Mouse (Mus musculus): Measurements from ENCODE around the gene Lcor.

Lcor gene

DNA sequence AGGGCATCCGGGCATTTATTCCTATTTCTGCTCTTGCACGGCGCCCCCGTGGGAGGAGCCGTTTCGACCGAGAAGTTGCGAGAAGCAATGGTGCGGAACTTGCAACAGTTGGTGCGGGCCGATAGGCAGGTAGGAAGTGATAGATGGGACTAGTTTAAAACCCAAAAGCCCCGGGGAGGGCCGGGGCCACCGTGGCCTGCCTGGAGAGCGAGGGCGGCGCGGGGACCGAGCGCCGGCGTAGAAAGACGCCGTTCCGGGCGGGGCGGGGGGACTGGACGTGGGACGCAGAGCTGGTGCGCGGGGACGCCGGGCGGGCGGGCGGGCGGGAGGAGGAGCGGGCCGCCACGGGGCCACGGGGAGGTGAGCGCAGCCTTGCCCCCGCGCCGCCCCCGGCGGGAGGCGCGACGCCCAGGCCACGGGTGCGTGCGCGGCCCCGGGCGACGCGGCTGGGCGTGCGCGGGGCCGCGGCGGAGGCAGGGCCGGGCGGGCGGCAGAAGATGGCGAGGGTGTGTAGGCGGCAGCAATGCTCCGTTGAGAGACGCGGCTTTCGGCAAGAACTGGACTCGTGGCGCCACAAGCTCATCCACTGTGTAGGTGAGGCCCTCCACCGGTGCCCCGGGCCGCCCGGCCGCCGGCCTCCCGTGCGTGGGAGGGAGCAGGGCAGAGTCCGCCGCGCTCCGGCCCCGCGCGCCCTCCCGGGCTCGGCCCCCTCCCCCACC, at the start of gene Lcor:
TSS of gene Lcor (plus strand) at position 448 of the 719 bp plus-strand sequence.
- in situ Hi-C loops (cut with MboI, MseI) = no loop called here

DNA sequence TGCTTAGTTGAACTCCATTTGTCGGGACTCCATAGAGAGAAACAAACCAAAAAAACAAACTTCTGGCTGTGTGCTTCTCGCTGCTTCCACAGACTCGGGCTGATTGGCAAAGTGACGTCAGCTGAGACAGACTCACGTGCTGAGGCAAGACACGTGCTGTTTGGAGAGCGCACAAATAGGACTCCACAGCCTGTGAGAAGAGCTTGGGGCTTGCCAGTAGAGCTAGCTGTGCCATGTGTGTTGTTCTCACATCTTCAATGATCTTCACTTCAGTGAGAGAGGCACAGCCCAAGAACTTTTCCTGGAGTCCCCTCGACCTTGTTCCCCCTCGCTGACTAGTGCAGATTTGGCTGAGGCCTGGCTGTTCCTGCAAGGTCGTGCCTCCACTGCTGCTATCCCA, 47.1 kb upstream of the Lcor start:
- in situ Hi-C loops (cut with MboI, MseI) = no loop called here

DNA sequence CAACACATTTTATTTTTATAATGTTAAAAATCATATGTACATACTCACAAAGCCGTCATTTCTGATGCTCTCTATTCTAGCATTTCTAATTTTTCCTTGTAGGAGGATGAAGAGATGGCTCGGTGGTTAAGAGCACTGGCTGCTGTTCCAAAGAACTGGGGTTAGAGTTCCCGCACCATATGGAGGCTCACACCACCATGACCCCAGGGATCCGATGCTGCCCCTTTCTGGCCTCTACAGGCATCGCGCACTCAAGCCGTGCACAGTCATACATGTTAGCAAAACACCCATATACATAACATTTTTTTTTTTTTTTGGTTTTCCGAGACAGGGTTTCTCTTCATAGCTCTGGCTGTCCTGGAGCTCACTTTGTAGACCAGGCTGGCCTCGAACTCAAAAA, 46.0 kb upstream of the Lcor start:
- in situ Hi-C loops (cut with MboI, MseI) = no loop called here

DNA sequence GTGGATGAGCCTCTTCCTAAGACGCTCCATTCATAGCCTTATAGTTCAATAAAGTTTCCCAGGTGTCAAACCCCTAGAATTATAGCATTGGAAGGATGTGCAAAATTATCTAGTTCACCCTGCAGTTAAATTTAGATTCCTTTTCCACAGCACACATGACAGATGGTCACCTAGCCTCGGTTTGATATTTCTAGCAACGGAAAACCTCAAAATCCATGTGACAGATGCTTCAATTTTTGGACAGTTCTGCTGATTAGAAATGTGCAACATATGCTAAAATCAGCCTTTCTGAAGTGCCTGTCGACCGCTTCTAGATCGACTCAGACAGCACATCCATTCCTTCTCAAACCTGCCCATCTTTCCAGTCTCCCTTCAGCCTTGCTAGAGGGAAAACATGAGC, 43.5 kb upstream of the Lcor start:
- in situ Hi-C loops (cut with MboI, MseI) = no loop called here

DNA sequence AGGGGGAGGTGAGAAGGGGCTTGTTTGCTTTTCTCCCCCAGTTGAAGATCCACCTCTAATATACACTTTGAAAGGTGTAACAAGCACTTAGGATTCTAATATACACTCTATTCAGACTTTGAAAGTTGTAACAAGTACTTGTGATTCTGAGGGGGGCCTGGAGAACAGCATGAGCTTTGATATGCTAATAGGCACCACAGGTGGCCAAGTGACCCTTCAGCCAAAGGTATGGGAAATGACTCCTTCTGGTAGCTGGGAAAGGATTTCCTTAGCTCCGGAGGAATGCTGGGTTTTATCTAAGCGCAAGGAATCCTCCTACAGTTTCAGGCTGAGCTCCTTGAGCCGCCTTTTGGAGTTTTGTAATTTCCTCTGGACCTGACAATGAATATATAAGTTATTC, 41.0 kb upstream of the Lcor start:
- in situ Hi-C loops (cut with MboI, MseI) = loop anchor here (10.0 kb wide), 1 partner anchor 323 kb away; no protein-coding TSS in a partner anchor

DNA sequence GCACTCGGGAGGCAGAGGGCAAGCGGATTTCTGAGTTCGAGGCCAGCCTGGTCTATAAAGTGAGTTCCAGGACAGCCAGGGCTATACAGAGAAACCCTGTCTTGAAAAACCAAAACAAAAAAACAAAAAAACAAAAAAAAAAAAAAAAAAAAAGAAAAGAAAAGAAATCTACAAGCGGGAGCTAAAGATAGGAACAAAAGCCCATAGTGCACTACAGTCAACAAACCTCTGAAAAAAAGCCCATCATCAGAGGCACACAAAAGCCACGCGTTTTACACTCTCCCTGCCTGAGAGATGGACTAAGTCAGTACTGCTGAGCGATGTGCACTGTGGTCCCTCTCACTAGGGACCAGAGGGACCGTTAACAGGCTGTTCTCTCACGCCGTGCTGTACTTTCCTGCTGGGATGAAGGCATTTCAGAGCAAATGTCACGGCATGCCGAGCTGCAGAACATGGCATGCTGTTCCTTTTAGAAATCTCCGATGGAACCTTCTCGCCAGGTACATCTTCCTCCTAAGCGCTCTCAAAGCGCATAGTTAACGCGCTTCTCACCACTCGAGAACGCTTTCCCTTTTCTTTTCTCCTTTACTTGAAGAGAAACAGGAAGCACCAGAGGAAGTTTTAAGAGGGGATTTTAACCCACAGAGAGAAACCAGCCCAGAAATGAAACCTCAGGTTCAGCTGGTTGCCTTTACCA, 40.4 kb upstream of the Lcor start:
- in situ Hi-C loops (cut with MboI, MseI) = loop anchor here (10.0 kb wide), 1 partner anchor 323 kb away; no protein-coding TSS in a partner anchor

DNA sequence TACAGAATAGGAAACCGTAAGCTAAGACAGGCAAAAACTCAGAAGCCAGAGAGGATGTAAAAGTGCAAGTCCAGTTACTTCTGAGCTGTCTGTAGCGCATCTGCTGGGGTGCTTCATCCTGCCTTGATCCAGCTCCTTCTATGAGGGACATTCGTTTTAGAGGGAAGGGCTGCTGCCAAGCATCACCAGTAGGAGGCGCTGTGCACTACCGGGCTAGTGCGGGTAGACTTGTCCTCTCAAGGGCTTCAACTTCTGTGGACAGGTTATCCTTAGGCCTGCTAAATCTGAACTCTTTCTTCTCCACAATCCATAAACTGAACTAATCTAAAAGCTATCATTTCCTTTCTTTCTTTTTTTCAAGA, 39.8 kb upstream of the Lcor start:
- in situ Hi-C loops (cut with MboI, MseI) = loop anchor here (10.0 kb wide), 1 partner anchor 322 kb away; no protein-coding TSS in a partner anchor

DNA sequence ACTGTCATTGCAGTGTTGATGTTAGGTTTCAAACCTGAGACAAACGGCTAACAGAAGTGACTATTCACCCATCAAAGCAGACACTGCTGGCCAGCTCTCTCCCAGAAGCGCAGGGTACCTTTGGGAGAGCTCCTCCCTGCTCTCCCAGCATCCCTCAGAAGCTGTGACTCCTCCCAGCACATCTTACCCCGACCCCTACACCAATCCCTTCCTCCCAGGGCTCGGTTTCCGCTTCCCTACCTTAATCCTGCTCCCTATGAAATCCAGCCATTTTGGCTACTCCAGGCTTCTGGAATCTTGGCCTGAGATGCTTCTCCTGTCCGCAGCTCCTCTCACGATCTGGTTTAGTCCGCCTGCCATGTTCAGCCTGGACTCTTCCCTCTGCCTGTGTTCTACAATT, 37.9 kb upstream of the Lcor start:
- in situ Hi-C loops (cut with MboI, MseI) = loop anchor here (10.0 kb wide), 1 partner anchor 320 kb away; no protein-coding TSS in a partner anchor

DNA sequence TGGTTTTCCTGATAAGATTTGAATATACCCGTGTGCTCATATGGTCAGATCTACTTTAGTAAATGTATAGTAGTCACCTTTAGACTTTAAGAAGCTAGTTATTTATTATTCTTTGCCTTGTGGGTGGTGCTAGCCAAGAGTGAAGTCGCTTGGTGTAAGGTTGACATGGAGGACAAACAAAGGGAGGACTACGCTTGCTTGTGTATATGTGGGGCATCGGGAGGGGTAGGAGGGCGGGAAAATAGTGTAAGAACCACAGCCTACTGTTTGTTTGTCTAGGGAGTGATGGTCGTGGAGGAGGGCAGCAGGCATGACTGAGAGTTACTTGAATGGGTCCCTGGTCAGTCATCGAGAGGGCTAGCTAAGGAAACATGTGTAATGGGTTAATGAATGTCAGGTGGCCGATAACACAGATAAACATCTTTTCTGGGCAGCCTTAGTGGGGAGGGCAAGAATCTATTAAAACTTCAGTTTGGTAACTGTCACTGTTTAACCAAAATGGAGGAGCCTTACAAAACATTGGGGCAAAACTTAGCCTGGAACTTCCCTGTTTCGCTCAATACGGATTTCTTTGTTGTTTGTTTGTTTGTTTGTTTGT, 37.3 kb upstream of the Lcor start:
- in situ Hi-C loops (cut with MboI, MseI) = loop anchor here (10.0 kb wide), 1 partner anchor 320 kb away; no protein-coding TSS in a partner anchor

DNA sequence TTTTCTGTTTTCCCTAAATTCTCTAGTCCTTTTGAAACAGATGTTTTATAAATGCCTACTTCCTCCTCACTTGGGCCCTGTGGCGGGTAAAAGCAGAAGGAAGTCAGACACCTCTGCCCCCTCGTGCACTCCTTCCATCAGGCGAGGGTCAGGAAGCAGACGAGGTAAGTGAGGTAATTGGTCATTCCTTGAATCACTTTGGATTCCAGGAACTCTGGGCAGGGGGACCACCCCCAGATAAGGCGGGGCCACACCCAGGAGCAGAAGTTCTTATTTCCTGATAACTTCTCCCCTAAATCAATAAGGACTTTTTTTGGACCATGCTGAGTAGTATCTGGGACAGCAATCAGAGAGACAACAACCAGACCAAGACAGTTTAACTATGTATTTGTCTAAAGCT, 36.7 kb upstream of the Lcor start:
- in situ Hi-C loops (cut with MboI, MseI) = loop anchor here (10.0 kb wide), 1 partner anchor 319 kb away; no protein-coding TSS in a partner anchor

DNA sequence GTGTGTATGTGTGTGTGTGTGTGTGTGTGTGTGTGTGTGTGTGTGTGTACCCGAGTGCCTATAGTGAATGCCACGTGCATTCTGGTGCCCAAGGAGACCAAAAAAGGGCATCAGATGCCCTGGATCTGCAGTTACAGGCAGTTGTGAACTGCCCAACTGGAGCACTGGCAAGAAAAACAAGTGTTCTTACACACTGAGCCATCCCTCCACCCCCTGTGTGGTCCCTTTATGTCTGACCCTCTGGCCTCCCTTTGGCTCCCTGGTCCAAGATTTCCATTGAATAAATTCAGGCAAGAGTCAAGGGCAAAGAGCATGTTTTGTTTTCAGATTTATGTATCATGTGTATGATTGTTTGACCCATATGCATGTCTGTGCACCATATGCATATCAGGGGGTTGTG, 35.3 kb upstream of the Lcor start:
- in situ Hi-C loops (cut with MboI, MseI) = loop anchor here (10.0 kb wide), 1 partner anchor 318 kb away; no protein-coding TSS in a partner anchor

DNA sequence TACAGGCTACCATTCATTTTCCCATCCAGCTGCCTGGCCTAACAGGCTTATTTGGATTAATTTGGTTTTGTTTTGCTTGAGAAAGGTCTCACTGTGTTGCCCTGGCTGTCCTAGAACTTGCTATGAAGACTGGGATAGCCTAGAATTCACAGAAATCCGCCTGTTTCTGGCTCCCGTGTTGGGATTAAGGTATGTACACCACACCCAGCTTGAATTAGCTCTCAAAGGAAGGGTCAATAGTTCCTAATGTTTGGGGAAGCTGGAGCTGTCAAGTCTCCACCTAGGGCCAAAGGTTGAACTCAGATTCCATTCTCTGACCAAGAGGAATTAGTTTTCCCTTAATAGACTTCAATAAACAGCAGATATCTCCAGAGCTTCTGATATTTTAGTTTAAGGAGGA, 34.7 kb upstream of the Lcor start:
- in situ Hi-C loops (cut with MboI, MseI) = loop anchor here (10.0 kb wide), 1 partner anchor 317 kb away; no protein-coding TSS in a partner anchor

DNA sequence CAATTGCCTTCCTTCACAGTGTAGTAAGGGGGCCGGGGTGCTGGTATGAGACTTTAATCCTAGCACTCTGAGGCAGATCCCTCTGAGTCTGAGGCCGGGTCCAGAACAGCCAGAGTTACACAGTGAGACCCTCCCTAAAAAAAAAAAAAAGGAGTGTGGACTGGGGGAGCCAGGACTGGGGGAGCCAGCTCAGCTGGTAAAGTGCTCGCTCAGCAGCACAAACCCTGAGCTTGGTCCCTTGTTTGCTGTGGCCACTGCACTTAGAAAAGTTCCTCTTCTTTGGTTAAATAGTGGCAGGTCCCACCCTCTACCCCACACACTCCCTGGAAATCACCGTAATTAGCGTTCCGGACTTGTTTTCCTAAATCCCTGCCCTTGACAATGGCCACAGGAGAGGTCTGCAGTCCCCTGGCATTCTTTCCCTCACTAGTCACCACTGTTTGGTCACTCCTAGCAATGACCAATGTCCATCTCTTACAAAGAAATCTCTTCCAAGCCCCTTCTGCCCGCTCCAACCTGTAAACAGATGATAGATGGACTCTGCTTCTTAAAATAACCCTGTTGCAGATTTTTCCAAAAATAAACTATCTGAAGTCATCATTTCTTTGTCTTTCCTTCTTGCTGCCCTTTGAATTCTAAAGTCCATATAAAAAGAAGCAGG, 32.9 kb upstream of the Lcor start:
- in situ Hi-C loops (cut with MboI, MseI) = loop anchor here (5.0 to 10.0 kb wide), 2 partner anchors 132 to 315 kb away; no protein-coding TSS in a partner anchor

DNA sequence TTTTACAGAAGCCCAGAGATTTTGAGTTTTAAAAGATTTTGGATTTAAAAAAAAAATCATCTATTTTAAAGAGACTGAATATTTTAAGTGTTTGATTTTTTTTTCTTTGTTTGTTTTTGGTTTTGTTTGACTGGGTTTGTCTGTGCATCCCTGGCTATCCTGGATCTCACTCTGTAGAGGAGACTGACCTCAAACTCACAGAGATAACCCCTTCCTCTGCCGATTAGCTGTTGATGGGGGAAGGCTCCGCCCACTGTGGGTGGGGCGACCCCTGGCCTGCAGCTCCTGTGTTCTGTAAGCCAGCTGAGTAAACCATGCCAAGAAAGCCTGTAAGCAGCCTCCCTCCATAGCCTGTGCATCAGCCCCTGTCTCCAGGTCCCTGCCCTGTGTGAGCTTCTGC, 30.3 kb upstream of the Lcor start:
- in situ Hi-C loops (cut with MboI, MseI) = loop anchor here (5.0 kb wide), 1 partner anchor 135 kb away; no protein-coding TSS in a partner anchor

DNA sequence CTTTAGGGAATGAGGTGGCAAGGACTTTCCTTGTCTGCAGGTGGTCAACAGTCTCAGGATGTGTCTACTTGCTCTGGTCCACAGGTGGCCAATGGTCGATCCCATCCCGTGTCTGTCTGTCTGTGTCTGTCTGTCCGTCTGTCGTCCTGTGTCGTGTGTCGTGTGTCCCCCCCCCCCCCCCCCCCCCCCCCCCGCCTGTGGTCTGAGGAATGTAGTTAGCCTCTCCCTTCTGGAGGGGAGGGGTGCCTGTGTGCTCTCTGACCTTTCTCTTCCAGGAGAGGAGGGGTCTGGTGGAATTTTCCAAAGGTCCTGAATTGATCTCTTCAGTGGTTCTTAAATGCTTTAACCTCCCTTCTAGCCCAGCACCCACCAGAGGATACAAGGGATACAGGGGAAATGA, 27.8 kb upstream of the Lcor start:
- in situ Hi-C loops (cut with MboI, MseI) = loop anchor here (5.0 kb wide), 1 partner anchor 137 kb away; no protein-coding TSS in a partner anchor

DNA sequence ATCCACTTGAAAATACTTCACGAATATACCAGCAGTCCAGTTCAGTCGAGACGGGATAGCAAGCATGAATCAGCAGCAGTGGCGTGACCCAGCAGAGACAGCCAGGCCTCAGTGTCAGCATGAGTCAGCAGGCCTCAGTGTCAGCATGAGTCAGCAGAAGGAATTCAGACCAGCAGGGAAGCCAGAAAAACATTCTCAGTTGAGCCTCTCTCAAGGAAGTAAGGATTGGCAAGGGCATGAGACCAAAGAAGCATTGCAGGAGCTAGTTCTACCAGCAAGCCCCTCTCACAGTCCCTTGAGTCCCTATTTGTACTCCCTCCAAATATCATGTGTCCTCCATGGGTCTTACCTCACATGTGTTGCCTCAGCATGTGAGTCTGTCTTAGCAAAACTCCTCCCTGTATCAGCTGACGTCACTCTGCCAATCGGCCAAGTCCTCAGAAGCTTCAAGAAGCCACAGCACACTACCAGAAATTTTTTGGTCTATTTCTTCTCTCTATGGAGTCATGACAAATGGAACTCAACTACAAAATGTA, 27.3 kb upstream of the Lcor start:
- in situ Hi-C loops (cut with MboI, MseI) = no loop called here

DNA sequence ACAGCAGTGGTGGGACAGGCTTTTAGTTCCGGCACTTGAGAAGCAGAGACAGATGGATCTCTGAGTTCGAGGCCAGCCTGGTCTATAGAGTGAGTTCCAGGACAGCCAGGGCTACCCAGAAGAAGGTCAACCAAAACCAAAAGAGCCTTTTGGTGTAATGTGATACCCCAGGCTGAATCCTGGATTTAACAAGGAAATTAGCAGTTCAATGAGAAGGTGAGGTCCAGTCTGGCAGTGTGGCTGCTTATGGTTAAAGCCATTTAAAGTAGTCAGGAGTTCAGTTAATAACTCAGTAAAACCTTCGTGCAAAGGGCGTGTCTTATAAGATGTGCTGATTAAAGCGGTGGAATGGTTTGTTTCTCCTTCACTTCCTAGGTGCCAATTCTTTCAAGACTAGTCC, 25.3 kb upstream of the Lcor start:
- in situ Hi-C loops (cut with MboI, MseI) = no loop called here

DNA sequence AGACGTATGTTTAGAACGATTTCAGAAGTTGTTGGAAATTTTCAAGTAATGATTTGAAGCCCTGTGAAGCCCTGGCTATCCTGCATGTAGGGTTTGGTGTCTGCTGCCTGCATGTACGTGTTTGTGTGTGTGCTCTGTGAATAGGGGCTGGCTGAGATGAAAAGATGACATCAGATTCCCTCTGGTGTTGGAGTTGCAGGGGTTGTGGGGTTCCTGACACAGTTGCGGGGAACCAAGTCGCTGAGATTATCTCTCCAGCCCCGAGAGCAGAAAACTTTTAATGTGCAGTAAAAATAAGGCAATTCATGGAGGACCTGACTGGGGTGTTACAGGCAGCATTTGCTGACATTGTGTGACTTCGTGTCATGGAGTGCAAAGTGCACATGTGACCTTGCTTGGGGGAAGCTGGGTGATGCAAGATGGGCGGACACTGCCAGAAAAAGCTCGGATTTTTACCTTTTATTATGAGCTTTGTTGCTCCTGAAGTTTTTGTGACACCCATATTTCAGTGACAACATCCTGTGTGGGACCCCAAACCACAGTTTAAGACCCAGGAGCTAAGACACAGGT, 20.2 kb upstream of the Lcor start:
- in situ Hi-C loops (cut with MboI, MseI) = no loop called here

DNA sequence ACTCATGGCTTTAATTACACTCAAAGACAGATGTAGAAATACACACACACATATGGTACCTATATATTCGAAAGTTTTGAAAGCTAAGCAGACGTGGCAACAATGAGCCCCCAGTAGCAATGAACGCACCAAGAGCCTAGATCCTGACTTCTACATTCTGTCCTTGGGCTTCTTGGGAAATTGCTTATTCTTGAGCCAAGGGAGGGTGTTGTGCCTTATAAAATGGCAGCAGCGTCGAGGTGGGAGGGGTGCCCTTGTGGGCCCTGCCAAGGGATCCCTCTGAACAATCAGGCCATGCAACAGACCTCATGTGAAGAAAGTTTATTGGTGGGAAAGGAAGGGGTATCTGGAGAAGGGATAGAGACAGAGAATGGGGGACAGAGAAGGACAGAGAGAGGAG, 18.6 kb upstream of the Lcor start:
- in situ Hi-C loops (cut with MboI, MseI) = no loop called here

DNA sequence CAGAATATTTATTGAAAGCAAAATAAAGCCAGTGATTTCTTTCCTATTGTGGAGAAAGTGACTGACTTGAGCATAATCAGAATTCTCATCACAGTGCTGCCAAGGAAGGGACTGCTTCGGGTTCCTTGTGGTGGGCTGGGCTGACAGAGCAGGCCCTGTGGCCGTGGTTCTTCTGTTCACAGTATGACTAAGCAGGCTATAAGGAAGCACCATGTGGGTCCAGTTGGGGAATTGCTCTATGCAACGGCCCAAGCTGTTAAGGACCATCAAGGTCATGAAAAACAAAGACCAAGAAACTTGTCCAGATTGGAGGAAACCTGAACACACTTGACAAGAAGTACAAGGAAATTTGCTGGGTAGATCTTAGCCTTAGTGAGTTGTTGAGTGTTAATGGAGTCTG, 16.0 kb upstream of the Lcor start:
- in situ Hi-C loops (cut with MboI, MseI) = no loop called here

DNA sequence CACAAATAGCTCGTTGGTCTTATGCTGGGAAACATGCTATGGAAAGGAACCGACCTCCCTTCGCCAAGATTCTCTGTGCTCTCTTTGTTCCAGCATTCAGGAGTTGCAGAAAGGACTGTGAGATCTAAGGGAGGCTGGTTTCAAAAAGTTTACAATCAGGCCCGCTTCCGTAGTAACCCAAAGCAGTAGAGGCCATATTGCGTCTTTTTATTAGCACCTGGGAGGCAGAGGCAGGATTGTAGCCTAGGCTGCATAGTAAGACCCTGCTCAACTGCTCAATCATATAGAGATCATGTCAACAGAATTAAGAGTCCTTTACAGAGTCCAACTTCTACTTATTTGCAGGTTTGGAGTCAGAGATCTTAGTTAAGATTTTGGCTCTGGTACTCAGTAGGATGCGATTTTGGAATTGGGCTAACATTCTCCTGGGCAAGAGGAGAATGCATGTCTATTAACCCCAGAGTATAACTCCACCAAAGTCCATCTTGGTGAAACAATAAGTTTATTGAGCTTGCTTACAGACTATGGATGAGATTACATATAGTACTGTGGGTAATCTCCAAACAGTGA, 8.8 kb upstream of the Lcor start:
- in situ Hi-C loops (cut with MboI, MseI) = no loop called here
